Mouse (Mus musculus): ENCODE results near the gene Ccdc127. TPM values are rescaled to one million over a fixed set of nuclear protein-coding genes. Genes with fewer than 3 reads are reported as not detected.
A peak's percentile ranks its signal among the peaks of the same experiment; 100 is the strongest.

Gene Ccdc127
- 51.8 and 55.5 TPM in 2 replicates for polyA plus RNA-seq (2014; fragmentation: Nextera tagmentation; extraction: Ambion mirVana)

DNA sequence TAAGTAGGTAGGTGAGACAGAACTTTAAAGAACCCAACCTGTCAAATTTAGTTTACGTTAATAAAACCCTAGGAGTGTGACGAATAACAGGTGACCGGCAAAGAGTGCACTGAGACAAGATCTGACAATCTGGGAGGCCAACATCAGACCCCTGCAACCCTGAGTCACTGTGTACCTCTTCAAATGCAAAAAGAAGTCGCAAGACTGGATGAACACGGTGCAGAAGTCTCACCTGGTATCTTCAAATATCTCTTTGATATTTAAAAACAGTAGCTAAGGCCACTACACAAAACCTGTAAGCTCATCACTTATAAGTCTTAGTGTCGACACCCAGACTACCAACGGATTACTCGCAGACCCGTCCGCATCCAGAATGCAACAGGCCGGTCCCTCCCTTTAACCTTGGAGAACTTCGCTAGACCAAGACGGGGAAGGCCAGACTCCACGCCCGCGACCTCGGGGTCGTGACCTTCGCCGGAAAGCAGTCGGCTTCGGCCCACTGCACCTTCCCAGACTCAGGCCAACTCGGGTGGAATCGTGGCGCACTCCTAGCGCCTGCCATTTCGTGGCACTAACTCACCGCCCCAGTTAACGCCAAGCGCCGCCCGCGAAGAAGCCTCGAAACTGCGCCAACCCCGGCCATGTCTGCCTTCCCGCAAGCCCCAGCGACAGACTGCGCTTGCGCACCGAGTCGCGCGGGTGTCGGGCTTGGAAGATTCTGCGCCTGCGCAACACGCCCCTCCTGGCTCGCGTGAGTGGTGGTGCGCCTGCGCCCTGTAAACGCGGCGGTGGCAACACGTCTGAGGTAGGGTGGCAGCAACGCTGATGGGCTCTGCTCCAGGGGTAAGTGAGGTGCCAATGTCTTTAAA, at the start of gene Ccdc127, which contains the start of gene Sdha:
Ccdc127 (plus strand) TSS at position 744 of the 869 bp plus-strand sequence.
Sdha (minus strand) TSS at position 715 of the 869 bp plus-strand sequence.
- Histone ChIP-seq H3K27ac (ENCODE audit: low read depth, low read length) (peak within 1 kb of the TSS; percentile 85), H3K9ac (ENCODE audit: low read depth, low read length) (peak within 1 kb of the TSS; percentile 91), H3K9me3 (replicated peaks; ENCODE audit: control insufficient read depth, low read length) (no peaks in the 10 kb centered on the region), H3K4me3 (ENCODE audit: low read depth, low read length) (peak within 1 kb of the TSS; percentile 73), H3K4me1 (ENCODE audit: control insufficient read depth, insufficient read depth, low read length) (peaks cover 9% of the 10 kb centered on the region; the same call in 1 of the 2 replicates), H3K36me3 (ENCODE audit: control insufficient read depth, insufficient read depth, low read length) (no peaks in the 10 kb centered on the region), H3K4me2 (peak within 1 kb of the TSS; percentile 75), H3K27me3 (ENCODE audit: control insufficient read depth, insufficient read depth, low read length) (no peaks in the 10 kb centered on the region)
- 2% methylated on average over 57 of the region's 57 CpGs for WGBS (ENCODE audit: insufficient replicate concordance)
- peak; percentile 94 for ATAC-seq (replicated peaks; ENCODE audit: insufficient number of reproducible peaks, low FRiP score, low TSS enrichment)

DNA sequence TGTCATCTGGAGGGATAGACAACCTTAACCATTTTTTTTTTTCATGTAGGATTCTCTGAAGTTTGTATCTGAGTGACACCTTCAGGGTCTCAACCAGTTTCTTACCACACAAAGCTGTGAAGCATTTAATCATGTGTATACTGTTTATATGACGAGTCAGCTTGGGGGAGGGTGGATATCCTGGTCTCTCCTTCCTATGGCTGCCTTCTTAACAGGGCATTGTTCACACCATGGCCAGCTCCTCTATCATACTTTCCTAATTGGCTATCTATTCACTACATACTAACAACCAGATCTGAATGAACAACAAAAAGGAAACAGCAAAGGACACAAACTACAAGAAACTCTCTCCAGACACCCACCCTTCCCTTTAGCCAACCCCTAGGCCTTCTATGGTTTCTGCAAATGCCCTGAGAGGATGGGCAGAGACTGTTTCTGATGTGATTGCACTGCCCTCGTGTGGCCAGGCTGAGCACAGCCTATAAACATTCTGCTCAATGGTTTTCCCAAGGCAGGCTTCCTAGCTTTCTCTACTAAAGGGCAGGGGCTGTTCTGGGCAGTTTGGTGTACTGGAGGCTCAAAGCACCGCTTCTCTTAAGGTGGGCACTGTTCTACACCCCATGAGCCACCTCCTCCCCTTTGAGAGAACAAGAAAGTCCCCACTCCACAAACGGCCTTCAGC, 49.0 kb upstream of the Ccdc127 start:
- Histone ChIP-seq H3K27ac (ENCODE audit: low read depth, low read length) (no peak overlapping the region), H3K9ac (ENCODE audit: low read depth, low read length) (no peak overlapping the region), H3K4me1 (ENCODE audit: control insufficient read depth, insufficient read depth, low read length) (no peaks in the 10 kb centered on the region), H3K36me3 (ENCODE audit: control insufficient read depth, insufficient read depth, low read length) (peaks cover 12% of the 10 kb centered on the region), H3K27me3 (ENCODE audit: control insufficient read depth, insufficient read depth, low read length) (no peaks in the 10 kb centered on the region), H3K4me2 (no peak overlapping the region), H3K4me3 (ENCODE audit: low read depth, low read length) (no peak overlapping the region), H3K9me3 (replicated peaks; ENCODE audit: control insufficient read depth, low read length) (no peaks in the 10 kb centered on the region)
- no peak for ATAC-seq (replicated peaks; ENCODE audit: insufficient number of reproducible peaks, low FRiP score, low TSS enrichment)
- WGBS (ENCODE audit: insufficient replicate concordance), result 33% methylated on average over 4 of the region's 4 CpGs

DNA sequence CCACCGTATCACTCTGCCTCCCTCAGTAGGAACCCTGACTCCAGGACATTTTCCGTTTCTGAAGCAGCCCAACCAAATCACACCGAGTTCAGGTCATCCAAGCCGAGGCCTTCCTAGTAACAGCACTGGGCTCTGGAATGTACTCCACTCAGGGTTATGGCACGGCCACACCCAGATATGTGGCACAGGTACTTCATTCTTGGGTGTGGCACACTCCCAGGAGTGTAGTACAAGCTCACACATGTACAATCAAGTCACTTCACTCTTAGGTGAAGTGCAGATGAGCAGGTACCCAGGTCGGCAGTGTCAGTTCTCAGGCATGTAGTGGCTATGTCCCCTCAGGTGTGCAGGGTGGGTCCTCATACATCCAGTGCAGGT, 48.5 kb upstream of the Ccdc127 start:
- Histone ChIP-seq H3K4me3 (ENCODE audit: low read depth, low read length) (no peak overlapping the region), H3K4me2 (no peak overlapping the region), H3K9me3 (replicated peaks; ENCODE audit: control insufficient read depth, low read length) (no peaks in the 10 kb centered on the region), H3K27me3 (ENCODE audit: control insufficient read depth, insufficient read depth, low read length) (no peaks in the 10 kb centered on the region), H3K9ac (ENCODE audit: low read depth, low read length) (no peak overlapping the region), H3K27ac (ENCODE audit: low read depth, low read length) (no peak overlapping the region), H3K4me1 (ENCODE audit: control insufficient read depth, insufficient read depth, low read length) (no peaks in the 10 kb centered on the region), H3K36me3 (ENCODE audit: control insufficient read depth, insufficient read depth, low read length) (peaks cover 12% of the 10 kb centered on the region)
- WGBS (ENCODE audit: insufficient replicate concordance), result 74% methylated on average over 6 of the region's 6 CpGs
- no peak for ATAC-seq (replicated peaks; ENCODE audit: insufficient number of reproducible peaks, low FRiP score, low TSS enrichment)

DNA sequence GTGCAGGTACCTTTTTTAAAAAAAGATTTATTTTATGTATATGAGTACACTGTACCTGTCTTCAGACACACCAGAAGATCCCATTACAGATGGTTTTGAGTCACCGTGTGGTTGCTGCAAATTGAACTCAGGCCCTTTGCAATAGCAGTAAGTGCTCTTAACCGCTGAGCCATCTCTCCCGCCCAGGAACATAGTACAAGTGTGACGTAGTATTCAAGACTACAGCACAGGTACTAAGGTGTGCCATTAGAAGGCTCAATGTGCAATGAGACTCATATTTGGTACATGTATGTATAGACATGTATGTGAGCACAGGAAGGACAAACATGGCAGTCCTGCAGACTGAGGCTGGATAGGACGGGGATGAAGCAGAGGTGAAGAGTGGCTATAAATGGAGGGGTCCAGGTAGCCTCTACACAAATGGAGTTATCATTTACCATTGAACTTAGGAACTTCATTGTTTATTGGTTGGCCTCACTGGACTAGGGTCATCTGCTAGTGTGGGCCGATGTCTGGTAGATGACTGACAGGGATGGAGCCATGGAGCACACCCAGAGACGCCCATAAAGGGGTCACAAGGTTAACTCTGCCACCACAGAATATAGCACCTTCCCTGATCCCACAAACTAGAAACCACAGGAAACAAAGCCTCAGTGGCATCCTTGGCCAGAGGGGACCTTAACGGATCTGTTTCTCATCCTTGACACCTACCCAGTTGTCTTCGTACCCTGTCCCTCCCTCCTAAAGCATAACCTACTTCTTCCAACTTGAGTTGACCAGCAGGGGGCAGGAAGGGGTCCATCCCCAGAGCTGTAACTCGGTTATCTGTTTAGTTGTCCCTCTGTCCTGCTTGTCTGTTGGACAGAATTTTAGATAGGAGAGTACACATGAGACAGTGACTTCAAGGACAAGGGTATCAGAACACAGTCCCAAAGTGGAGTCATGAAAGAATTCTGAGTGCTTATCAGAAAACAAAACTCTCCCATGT, 47.8 kb upstream of the Ccdc127 start:
- ATAC-seq (replicated peaks; ENCODE audit: insufficient number of reproducible peaks, low FRiP score, low TSS enrichment), result no peak
- Histone ChIP-seq H3K4me1 (ENCODE audit: control insufficient read depth, insufficient read depth, low read length) (no peaks in the 10 kb centered on the region), H3K27me3 (ENCODE audit: control insufficient read depth, insufficient read depth, low read length) (no peaks in the 10 kb centered on the region), H3K36me3 (ENCODE audit: control insufficient read depth, insufficient read depth, low read length) (peaks cover 12% of the 10 kb centered on the region), H3K4me3 (ENCODE audit: low read depth, low read length) (no peak overlapping the region), H3K9me3 (replicated peaks; ENCODE audit: control insufficient read depth, low read length) (no peaks in the 10 kb centered on the region), H3K9ac (ENCODE audit: low read depth, low read length) (no peak overlapping the region), H3K4me2 (no peak overlapping the region), H3K27ac (ENCODE audit: low read depth, low read length) (no peak overlapping the region)
- 77% methylated on average over 10 of the region's 10 CpGs for WGBS (ENCODE audit: insufficient replicate concordance)

DNA sequence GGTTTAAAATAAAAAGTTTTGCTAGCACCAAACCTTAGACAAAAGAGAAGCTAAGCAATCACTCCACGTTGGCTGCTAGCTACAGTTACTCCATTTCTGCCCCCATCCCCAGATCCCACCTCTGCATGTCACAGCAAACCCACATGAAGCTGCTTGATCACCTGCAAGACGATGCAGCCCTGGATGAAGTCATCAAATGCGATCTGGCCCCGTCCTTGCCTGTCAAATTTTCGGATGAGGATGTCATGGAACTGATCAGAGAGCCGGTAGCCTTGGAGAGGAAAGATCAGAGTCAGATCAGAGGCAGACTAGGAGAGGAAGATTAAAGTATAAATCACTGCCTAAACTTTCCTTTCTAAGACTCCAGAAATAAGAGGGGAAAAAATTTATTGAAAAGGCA, 44.7 kb upstream of the Ccdc127 start:
- ATAC-seq (replicated peaks; ENCODE audit: insufficient number of reproducible peaks, low FRiP score, low TSS enrichment), result no peak
- no peaks in the 10 kb centered on the region for H3K27me3 ChIP-seq (ENCODE audit: control insufficient read depth, insufficient read depth, low read length)
- H3K9me3 ChIP-seq (replicated peaks; ENCODE audit: control insufficient read depth, low read length), result no peaks in the 10 kb centered on the region
- WGBS (ENCODE audit: insufficient replicate concordance), result 87% methylated on average over 6 of the region's 6 CpGs
- H3K4me2 ChIP-seq, result no peak overlapping the region
- no peak overlapping the region for H3K27ac ChIP-seq (ENCODE audit: low read depth, low read length)
- no peak overlapping the region for H3K4me3 ChIP-seq (ENCODE audit: low read depth, low read length)
- H3K9ac ChIP-seq (ENCODE audit: low read depth, low read length), result no peak overlapping the region
- no peaks in the 10 kb centered on the region for H3K4me1 ChIP-seq (ENCODE audit: control insufficient read depth, insufficient read depth, low read length)
- peaks cover 14% of the 10 kb centered on the region for H3K36me3 ChIP-seq (ENCODE audit: control insufficient read depth, insufficient read depth, low read length)

DNA sequence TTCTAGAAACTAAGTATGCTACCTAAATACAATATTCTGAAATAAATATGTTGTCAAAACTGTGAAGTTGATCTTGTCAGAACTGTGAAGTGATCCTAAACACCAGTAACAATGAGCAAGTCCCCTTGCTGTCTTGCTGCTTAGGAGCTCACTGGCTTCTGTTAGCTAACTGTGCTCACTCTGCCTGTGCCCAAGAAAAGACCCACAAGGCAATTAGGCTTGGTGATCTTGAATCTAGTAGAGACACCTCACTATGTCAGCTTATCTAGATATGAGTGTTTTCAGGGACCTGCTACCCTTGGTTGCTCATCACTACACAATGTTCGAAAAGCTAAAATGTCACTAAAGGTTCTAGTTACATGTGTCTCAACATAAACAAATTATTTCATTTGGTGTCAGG, 44.3 kb upstream of the Ccdc127 start:
- H3K9me3 ChIP-seq (replicated peaks; ENCODE audit: control insufficient read depth, low read length), result no peaks in the 10 kb centered on the region
- no peak overlapping the region for H3K4me2 ChIP-seq
- no peaks in the 10 kb centered on the region for H3K4me1 ChIP-seq (ENCODE audit: control insufficient read depth, insufficient read depth, low read length)
- H3K4me3 ChIP-seq (ENCODE audit: low read depth, low read length), result no peak overlapping the region
- no peak overlapping the region for H3K9ac ChIP-seq (ENCODE audit: low read depth, low read length)
- no peak overlapping the region for H3K27ac ChIP-seq (ENCODE audit: low read depth, low read length)
- no peak for ATAC-seq (replicated peaks; ENCODE audit: insufficient number of reproducible peaks, low FRiP score, low TSS enrichment)
- H3K27me3 ChIP-seq (ENCODE audit: control insufficient read depth, insufficient read depth, low read length), result no peaks in the 10 kb centered on the region
- 89% methylated on average over 1 of the region's 1 CpGs for WGBS (ENCODE audit: insufficient replicate concordance)
- H3K36me3 ChIP-seq (ENCODE audit: control insufficient read depth, insufficient read depth, low read length), result peaks cover 14% of the 10 kb centered on the region

DNA sequence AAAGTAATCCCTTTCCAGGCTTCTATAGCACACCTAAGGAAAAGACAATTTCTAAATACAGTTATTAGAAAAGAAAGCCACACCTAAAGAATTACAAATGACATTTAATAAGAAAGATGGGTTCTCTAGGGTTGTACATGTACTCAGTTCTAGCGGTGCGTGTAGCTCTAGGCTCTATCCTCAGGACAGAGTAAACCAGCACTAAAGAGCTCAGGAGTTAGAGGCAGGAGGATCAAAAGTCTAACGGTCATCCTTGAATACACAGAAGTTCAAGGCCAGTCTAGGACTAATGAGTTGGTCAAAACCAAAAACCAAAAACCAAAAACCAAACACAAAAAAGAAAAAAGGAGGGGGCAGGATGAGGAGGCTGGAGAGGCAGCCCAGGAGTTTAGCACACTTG, 35.5 kb upstream of the Ccdc127 start:
- H3K36me3 ChIP-seq (ENCODE audit: control insufficient read depth, insufficient read depth, low read length), result peaks cover 3% of the 10 kb centered on the region; the same call in 1 of the 2 replicates
- no peak overlapping the region for H3K27ac ChIP-seq (ENCODE audit: low read depth, low read length)
- H3K4me1 ChIP-seq (ENCODE audit: control insufficient read depth, insufficient read depth, low read length), result peaks cover 5% of the 10 kb centered on the region; the same call in 1 of the 2 replicates
- H3K4me3 ChIP-seq (ENCODE audit: low read depth, low read length), result no peak overlapping the region
- WGBS (ENCODE audit: insufficient replicate concordance), result 90% methylated on average over 3 of the region's 3 CpGs
- no peak overlapping the region for H3K4me2 ChIP-seq
- H3K9me3 ChIP-seq (replicated peaks; ENCODE audit: control insufficient read depth, low read length), result no peaks in the 10 kb centered on the region
- no peak for ATAC-seq (replicated peaks; ENCODE audit: insufficient number of reproducible peaks, low FRiP score, low TSS enrichment)
- no peak overlapping the region for H3K9ac ChIP-seq (ENCODE audit: low read depth, low read length)
- H3K27me3 ChIP-seq (ENCODE audit: control insufficient read depth, insufficient read depth, low read length), result no peaks in the 10 kb centered on the region

DNA sequence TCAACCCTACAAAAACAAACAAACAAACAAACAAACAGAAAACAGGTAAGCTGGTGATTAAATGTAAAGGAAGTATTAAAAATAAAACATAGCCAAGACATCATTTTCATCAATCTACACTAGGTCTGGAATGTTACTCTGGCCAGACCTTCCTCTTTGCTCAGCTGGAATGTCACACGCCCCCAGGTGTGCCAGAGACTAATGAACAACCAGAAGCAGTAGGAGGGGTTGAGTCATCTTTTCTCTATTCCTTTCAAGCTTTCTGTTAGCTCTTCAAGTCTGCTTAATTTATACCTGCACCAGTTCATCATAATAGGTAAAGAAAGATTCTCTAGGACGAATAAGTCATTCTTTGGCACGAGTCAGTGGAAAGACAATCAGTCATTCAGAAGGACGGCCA, 33.7 kb upstream of the Ccdc127 start:
- 26% methylated on average over 4 of the region's 4 CpGs for WGBS (ENCODE audit: insufficient replicate concordance)
- Histone ChIP-seq H3K4me3 (ENCODE audit: low read depth, low read length) (peak overlapping the region; percentile 71), H3K4me2 (peak overlapping the region; percentile 91), H3K9me3 (replicated peaks; ENCODE audit: control insufficient read depth, low read length) (no peaks in the 10 kb centered on the region), H3K36me3 (ENCODE audit: control insufficient read depth, insufficient read depth, low read length) (peaks cover 5% of the 10 kb centered on the region), H3K27me3 (ENCODE audit: control insufficient read depth, insufficient read depth, low read length) (no peaks in the 10 kb centered on the region), H3K27ac (ENCODE audit: low read depth, low read length) (no peak overlapping the region), H3K9ac (ENCODE audit: low read depth, low read length) (peak overlapping the region; percentile 74), H3K4me1 (ENCODE audit: control insufficient read depth, insufficient read depth, low read length) (peaks cover 5% of the 10 kb centered on the region; the same call in 1 of the 2 replicates)
- ATAC-seq (replicated peaks; ENCODE audit: insufficient number of reproducible peaks, low FRiP score, low TSS enrichment), result no peak
